Mouse (Mus musculus) R1 (cell line): ENCODE results near the gene Sgms1.
"Not testable (repeated sequence)": the region's sequence is repeated elsewhere in the genome, so short reads cannot be mapped to it uniquely, and the experiment has no call there.

ENCODE experiments used
- DNase-seq: peaks from one replicate; pipeline ENCODE4 v3.0.0-alpha.2; 2018; ENCODE audit warnings: low read depth, low spot score

The Sgms1 gene

DNA sequence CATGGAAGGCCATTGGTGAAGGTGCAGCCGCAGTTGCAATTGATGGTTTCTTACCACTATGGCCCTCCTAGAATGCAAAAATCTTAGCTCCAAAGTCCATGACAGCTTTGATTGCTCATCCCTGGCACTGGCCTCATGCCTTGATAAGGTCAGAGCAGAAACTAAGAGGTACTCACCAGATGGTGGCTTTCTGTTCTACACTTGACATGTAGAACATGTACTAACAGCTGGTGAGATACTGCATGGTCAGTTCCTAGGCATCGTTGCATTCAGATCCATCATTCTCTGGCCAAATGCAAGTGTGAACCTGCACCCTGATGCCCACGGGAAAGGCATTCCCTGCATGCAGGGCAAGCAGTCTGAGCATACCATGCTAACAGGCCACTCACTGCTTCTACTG lies 63.4 kb downstream of the Sgms1 start:
- DNase-seq, result no peak

DNA sequence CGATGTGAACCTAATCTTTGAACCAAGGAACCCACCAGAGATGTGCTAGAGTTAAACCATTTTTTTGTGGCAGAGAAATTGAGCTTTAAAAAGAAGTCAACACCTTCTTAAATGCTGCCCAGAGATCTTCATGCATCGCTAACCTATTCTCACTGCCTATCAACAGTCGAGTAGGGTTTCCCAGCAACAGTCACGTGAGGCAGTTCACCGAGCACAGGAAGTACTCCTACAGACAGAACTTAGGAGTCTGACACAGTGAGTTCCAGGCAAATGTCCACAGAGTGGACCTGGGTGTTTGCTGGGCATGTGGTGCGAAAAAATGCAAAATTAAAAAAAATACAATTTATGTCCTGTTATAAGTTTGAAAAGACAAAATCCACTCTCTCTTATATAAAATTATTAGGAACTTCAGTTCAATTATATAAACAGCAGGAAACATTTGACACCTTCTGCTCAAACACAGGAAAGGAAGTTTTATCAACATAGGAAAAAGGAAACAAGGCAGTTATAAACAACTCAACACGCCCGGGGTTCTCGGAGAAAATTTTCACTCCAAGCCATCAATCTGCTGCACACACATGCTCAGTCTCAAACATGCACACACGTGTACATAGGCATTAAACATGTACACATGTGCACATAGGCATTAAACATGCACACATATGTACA lies 64.3 kb downstream of the Sgms1 start:
- DNase-seq, result no peak

DNA sequence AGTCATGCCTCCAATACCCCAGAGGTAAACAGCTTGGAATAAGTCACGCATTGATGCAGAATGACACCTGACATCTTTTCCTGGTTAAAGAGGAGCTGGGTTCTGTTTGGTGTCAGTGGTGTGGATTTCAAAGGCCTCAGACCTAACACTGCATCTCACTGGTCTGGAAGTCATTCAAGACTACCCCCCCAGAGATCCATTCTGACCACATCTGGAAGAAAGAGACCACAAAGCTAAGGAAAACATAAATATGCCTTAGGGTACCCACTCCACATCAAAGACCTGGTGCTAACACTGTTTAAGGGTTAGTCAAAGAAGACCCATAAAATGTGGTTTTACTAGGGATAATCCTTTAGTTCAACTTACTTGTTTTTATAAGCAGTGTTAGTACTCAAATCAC lies 65.0 kb downstream of the Sgms1 start:
- no peak for DNase-seq

DNA sequence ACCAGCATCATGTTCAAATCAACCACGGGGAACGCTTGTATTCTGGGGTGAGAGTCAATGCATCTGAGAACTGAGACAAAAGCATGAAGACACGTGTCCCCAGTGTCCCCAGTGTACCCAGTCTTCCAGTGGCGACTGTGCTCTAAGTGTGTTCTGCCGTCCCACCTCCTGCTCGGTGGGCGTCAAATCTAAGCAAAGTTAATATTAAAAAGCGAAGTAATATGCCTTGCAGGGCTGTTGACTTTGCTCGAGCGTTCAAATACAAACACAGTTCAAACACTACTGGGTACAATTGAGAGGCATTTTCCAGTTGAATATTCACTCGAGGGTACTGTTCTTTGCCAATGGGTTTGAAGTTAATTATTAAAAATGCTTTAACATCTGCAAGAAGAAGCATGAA lies 66.4 kb downstream of the Sgms1 start:
- DNase-seq, result no peak

DNA sequence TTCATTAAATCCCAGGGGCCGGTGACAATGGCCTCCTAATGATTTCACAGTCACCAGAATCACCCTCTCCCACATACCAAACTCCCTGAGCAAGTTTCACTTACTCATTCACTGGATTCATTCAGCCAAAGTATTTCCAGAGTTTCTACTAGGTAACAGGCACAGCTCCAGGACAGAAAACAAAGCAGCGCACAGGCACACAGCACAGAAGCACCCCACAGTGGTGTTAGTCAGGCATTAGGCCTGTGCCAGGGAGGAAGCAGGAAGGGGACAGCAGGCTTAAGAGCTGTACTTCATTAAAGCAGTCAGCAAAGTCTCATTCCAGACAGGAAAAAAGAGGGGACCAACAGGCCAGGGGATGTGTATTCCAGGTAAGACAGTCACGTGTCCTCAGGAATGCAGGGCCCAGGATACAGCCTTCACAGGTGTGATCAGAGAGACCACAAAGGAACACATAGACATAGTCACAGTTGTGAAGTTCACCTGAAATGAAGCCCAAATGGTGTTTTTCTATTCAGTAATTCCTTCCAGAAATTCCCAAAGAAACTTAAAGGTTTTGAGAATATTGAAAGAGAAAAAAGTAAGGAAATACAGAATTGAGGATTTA lies 67.0 kb downstream of the Sgms1 start:
- no peak for DNase-seq

DNA sequence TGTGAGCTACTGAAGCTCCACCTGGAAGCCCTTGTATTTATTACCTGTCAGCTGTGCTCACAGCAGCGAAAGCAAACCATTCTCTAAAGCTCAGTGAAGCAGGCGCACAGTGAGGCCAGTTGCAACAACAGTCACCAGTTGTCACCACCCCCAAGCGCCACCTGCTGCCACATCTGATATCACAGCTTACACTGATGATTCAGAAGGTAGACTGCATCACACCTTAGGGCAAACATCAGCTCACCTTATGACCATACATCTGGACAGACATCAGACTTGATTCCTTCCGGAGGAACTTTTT lies 69.2 kb downstream of the Sgms1 start:
- peak; percentile 75 for DNase-seq

DNA sequence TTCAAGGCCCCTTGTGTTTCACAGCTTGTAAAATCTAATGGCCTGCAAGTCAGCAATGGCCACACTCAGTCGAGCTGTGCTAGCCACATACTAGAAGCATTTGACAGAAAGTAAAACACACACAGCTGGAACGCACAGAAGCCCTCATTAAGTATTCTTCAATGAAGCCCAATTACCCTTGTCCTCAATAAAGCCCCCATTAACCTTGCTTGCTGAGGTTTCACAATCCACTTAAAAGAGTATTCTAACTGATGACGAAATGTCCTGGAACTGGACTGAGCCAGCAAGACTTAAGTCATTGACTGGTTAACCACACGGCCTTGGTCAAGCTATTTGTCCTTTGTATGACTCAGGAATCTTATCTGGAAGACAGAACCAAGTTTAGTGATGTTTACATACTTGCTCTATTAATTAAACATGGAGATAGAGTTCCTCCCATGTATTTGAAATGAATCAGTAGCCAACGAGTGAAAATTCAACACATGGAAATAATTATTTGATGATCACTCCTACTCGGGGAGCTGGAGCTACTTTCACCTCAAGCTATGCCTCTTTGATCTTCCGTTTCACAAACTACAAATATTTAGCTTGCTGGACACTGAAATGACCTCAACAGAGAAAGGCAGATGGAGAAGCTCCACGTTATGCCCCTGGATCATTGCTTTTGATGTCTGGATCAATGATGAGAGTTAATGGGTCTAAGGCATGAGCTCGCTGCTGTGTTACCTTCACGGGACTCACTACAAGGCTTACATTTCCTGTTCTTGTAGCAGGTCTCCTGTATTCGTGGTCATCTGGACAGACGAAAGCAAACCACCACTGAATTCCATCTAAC lies 69.8 kb downstream of the Sgms1 start:
- no peak for DNase-seq

DNA sequence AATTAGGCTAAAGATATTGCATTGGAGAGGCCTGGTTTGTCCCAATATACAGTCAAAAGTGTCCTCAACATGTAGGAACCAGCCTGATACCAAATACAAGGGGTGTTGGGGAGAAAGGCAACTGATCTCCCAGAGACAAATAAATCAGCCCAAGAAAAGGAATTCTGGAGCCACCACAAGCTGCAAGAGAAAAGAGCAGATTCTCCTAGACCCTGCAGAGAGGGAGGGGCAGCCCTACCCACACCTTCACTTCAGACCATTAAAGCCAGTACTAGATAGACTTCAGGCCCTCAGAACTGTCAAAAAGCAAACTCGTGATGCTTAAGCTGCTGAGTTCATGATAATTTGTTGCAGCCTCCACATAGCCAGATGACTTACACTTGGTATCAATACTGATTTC lies 70.5 kb downstream of the Sgms1 start:
- no peak for DNase-seq

DNA sequence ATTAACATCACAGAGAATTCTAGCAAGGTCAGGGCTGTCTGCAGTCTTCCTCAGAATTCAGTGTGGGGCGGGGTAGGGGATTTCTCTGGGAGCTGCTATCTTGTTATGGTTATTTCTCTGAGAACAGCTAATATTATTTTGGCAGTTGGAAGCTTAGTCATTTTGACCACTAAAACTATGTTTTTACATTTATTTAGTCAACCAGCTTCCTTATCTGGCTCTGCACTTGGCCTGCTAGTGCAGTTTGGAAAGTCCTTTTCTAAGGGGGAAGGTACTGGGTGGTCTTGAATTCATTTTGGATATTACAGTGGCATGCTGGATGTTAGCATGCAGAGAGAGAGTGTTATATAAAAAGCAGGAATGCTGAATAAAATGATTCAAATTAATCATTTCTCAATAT lies 72.2 kb downstream of the Sgms1 start:
- DNase-seq, result not testable (repeated sequence)

DNA sequence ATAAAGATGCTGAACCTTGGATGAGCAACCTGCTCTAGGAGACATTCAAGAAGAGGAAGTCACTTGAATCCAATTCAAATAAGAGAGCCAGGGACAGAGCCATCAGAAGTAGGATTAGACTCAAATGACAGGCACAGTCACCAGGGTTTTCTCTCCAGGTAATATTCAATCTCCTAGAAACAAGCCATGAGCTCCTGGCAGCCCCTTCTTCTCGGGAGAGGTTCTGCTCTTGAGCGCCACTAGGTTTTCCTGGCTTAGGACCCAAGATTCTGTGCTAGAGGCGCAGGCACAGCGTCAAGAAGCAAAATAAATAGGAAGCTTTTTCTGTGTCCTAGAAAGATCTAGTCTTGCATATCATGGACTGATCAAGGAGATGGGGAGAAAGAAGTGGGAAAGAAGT lies 76.2 kb downstream of the Sgms1 start:
- DNase-seq, result no peak

DNA sequence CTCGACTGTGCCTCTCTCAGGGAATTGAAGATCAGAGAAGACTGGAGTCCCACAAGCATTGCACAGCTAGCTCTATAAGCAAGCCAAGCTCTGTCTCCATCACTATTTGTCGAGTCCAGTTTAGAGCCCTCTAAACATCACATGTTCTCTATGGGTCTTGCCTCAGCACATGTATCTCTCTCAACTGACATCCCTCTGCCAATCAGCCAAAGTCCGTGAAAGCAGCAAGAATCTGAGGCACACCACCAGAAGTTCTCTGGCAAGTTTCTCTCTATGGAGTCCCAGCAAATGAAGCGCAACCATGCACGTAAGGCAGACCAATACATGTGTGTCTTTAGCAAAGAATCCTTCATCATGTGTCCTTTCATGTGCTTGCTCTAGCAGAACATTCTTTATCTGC lies 77.8 kb downstream of the Sgms1 start:
- no peak for DNase-seq

DNA sequence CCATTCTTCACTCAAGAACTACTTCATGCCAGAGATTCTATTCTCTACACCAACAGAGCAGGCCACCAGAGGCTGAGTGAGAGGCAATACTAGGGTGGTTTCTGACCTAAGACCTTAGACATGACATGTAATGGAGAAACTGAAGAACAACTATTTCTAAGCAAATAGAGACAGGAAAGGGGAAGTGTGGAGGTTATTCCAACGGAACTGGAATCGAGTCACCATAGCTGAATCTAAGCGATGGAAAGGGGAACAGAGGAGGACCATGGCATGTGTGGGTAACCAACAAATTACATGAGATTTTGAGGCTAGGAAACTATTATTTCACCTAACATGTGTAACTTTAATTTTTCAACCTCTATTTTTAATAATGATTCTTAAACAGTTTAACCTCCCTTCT lies 78.5 kb downstream of the Sgms1 start:
- no peak for DNase-seq

DNA sequence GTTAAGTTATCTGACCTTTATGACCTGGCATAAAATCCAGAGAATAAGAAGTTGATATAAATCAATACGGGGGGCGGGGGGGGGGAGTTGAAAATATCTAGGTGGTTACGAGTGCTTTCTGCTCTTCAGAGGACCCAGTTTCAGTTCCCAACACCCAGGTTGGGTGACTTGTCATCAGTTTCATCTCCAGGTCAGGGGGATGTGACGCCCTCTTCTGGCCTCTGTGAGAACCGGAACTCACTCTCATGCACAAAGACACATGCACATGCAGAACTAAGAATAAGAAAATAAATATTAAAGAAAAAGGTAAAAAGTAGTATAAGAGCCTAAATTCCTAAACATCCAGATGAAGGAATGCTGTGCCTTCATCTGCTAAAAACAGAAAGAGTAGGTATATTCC lies 79.0 kb downstream of the Sgms1 start:
- peak; percentile 50 for DNase-seq

DNA sequence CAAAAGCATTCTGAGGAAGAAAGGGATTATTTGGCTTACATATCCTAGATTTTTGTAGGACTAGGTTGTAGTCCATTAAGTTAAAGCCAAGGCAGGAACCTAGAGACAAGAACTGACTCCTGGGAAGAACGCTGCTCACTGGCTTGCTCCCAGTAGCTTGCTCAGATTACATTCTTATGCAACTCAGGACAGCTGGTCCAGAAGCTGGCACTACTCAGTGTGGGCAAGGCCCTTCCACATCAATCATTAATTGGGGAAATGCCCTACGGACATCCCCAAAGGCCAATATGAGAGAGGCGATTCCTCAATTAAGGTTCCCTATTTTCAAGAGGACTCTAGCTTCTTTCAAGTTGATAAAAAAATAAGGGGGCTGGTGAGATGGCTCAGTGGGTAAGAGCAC lies 80.2 kb downstream of the Sgms1 start:
- no peak for DNase-seq

DNA sequence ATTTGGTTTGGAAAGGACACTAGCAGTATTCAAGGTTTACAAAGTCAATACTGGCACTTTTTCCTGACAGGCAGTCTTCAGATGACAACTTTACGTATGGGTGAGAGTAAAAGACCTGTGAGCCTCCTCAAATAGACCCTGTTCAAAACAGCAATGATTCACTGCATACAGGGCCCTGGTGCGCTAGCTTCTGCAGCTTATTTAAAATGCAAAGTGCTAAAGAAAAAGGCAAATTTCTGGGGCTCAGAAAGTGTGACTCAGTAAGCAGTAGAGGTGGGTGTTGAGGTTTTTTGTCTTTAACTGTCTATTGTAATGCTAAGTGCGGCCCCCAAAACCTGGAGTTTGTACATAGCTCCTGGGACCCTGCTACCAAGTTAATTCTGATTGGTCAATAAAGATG lies 81.2 kb downstream of the Sgms1 start:
- DNase-seq, result no peak

DNA sequence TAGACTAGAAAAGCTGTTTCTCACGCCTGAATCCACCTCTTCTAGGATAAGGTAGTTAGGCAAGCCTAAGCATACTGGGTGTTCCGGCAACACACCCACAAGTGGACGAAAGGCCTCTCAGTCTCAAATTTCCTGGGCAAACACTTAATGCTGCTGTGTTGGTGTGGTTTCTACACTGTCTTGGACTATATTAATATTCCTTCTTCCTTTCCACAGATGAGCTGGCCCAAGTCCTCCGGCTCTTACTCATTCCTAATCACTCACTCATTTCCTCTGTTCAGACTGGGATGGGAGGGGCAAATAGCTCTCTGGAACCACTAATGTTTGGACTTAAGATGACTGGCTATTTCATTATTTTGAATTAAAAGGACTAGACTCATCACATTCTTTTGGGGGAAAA lies 84.6 kb downstream of the Sgms1 start:
- DNase-seq, result no peak

DNA sequence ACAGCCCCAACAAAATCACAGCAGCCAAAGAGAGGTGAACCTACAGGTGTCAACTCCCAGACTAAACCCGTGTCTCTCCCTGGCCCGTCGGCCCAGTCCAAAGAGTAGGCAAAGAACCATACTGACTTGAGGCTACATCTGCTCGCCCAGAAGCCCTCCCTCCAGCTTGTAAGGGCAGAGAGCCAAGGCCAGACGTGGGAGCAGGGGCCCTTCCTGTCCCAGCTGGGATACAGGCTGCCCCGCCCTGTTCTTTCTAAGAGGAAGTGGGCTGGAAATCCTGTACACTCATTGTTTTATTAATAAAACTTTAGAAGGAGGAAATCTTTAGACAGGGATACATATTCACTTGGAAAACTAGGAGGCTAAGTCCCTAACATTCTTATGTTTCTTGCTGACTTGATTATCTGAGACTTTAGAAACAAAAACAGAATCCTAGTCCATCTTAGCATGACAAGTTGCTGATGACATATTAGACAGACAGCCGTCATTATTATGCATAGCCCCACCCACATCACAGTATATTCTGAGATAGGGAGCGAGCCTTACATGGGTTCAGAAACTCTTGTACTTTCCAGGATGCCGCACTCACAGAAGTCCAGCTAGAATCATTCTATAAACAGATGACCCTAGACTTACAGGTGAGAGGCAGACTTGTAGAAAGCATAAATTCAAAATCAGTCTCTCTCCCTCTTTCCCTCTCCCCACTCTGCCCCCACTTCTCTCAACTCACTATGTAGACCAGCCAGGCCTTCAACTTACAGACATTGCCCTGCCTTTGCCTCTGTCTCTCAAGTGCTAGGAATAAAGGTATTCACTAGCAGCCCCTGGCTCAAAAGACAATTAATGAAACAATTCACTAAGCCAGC lies 85.3 kb downstream of the Sgms1 start:
- DNase-seq, result no peak

DNA sequence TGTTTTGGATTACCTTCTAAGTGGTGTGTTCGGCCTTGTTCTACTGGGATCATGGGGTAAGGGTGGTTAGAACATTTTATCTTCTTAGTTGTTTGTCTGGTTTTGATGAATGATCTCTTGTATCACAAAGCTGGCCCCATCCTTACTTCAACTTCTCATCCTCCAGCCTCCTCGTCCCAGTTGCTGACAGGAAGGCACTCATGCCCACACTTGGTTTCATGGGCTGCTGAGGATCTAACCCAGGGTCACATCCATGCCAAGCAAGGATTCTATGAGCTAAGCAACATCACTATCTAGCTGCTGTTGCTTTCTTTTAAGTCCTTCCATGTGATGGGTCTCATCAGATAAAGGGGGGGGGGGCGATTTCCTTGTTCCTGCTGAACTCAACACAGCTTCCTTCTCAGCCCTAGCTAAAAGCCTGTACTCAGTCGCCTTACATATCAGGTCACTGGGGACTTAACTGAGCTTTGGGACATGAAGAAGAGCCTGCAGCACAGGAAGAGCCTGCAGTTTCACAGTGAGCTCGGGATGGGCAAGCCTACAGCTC lies 86.6 kb downstream of the Sgms1 start:
- DNase-seq, result no peak

DNA sequence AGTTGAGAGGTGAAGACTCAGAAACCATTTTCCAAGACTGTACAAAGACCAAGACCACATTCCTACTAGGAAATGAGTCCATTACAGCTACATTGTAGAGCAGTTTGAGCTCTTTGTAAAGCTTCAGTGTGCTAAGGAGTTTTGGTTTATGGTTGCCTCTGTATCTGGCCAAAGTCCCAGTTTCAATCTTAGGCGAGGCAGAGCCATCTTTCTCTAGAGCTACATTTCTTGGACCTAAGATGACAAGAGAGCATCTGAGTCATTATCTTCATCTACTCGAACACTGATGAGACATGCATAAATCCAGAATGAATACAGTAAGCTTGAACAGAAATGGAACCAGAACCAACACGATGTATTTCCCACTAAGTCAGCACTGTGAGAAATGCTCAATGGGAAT lies 87.9 kb downstream of the Sgms1 start:
- no peak for DNase-seq

DNA sequence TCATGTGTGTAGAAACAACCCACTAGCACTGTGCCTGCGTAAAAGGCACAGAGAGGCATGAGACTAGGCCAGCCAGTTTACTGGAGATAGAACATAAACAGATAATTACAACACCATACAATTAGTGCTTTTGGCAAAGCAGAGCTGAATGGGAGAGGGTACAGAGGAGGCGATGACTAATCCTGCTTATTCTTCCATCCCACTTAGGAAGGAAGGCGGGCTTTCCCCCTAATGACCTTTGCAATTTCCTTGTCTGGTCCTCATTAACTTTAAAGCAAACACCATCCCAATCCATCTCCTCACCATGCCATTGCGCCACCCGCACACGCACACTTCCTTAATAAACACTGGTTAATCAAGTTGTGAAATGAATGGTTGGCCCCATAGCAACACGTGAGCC lies 91.3 kb downstream of the Sgms1 start:
- no peak for DNase-seq

DNA sequence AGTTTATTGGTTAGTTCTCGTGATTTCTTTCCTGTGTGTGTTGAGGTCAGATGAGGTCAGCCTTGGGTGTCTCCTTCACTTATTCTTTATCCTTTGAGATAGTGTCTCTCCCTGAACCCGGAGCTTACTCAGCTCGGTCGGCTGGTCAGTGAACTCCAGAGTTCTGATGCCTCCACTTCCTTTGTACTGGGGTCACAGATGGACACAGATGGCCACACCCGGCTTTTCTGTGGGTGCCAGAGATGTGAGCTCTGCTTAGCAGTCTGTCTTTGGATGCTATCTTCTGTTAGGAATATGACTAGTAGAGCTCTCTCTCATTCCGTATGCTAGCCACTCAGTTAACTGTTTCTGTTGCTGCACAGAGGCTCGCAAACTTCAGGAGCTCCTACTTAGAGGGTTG lies 92.7 kb downstream of the Sgms1 start:
- DNase-seq, result no peak

DNA sequence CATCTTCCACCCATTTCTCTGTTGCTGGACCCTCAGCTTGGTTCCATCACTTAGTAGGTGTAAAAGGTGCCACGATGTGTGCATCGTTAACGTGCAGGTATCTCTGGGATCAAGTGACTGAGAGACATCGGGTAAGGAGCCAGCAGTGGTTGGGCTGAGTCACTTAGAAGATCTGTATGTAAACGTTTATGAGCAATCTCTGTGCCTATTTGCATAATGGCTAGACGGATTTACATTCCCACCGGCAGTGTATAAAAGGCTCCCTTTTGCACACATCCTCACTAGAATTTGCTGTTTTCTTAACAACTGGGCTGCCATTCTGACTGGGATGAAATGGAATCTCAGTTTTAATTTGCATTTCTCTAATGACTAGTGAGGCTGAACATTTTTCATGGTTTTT lies 93.9 kb downstream of the Sgms1 start:
- no peak for DNase-seq
